Mouse (Mus musculus): Measurements from ENCODE around the gene Lrmp.
"Not testable (repeated sequence)": the region's sequence is repeated elsewhere in the genome, so short reads cannot be mapped to it uniquely, and the experiment has no call there.

The Lrmp gene

GRCm38 (mm10) chr6:145115476-145116097, at the start of gene Lrmp:
Lrmp (plus strand) TSS chr6:145115653.
- DNase-seq (ENCODE audit: low read depth, low spot score): no peak

GRCm38 (mm10) chr6:145066416-145066815, 49.0 kb upstream of the Lrmp start:
- no peak for DNase-seq (ENCODE audit: low read depth, low spot score)

- DNase-seq (ENCODE audit: low read depth, low spot score): no peak
These were observed 47.8 kb upstream of the Lrmp start for GRCm38 (mm10) chr6:145067679-145068078.

GRCm38 (mm10) chr6:145069397-145069796, 46.1 kb upstream of the Lrmp start:
- DNase-seq (ENCODE audit: low read depth, low spot score): no peak

GRCm38 (mm10) chr6:145069921-145070320, 45.5 kb upstream of the Lrmp start:
- DNase-seq (ENCODE audit: low read depth, low spot score): no peak

- no peak for DNase-seq (ENCODE audit: low read depth, low spot score)
These were observed 41.0 kb upstream of the Lrmp start for GRCm38 (mm10) chr6:145074461-145074860.

GRCm38 (mm10) chr6:145075088-145075547, 40.3 kb upstream of the Lrmp start:
- no peak for DNase-seq (ENCODE audit: low read depth, low spot score)

- DNase-seq (ENCODE audit: low read depth, low spot score): peak; percentile 44
These were observed 39.8 kb upstream of the Lrmp start, which contains the start of gene Bcat1 for GRCm38 (mm10) chr6:145075548-145076224. Bcat1 (minus strand) TSS chr6:145076184.

- DNase-seq (ENCODE audit: low read depth, low spot score): no peak
These were observed 39.2 kb upstream of the Lrmp start for GRCm38 (mm10) chr6:145076286-145076685.

- no peak for DNase-seq (ENCODE audit: low read depth, low spot score)
These were observed 36.2 kb upstream of the Lrmp start for GRCm38 (mm10) chr6:145079087-145079759.

GRCm38 (mm10) chr6:145081721-145082120, 33.7 kb upstream of the Lrmp start:
- DNase-seq (ENCODE audit: low read depth, low spot score): no peak

GRCm38 (mm10) chr6:145084343-145085117, 30.9 kb upstream of the Lrmp start:
- DNase-seq (ENCODE audit: low read depth, low spot score): no peak

GRCm38 (mm10) chr6:145088451-145089113, 26.9 kb upstream of the Lrmp start:
- no peak for DNase-seq (ENCODE audit: low read depth, low spot score)

GRCm38 (mm10) chr6:145089373-145089772, 26.1 kb upstream of the Lrmp start:
- no peak for DNase-seq (ENCODE audit: low read depth, low spot score)

GRCm38 (mm10) chr6:145090201-145090863, 25.1 kb upstream of the Lrmp start:
- DNase-seq (ENCODE audit: low read depth, low spot score): no peak

GRCm38 (mm10) chr6:145090928-145091327, 24.5 kb upstream of the Lrmp start:
- no peak for DNase-seq (ENCODE audit: low read depth, low spot score)

- DNase-seq (ENCODE audit: low read depth, low spot score): no peak
These were observed 23.5 kb upstream of the Lrmp start for GRCm38 (mm10) chr6:145091998-145092397.

GRCm38 (mm10) chr6:145093038-145093622, 22.3 kb upstream of the Lrmp start:
- DNase-seq (ENCODE audit: low read depth, low spot score): not testable (repeated sequence)

- DNase-seq (ENCODE audit: low read depth, low spot score): no peak
These were observed 21.0 kb upstream of the Lrmp start for GRCm38 (mm10) chr6:145094431-145094830.

GRCm38 (mm10) chr6:145100923-145101322, 14.5 kb upstream of the Lrmp start:
- no peak for DNase-seq (ENCODE audit: low read depth, low spot score)
